Mouse (Mus musculus) mouse embryonic stem cell (cell line): ENCODE results near the gene Nmur1.

ENCODE experiments used
- in situ Hi-C, 2 experiments: fragments of 300-500 bp; cut with MboI; formaldehyde crosslinking; loops; 1 replicate in 1 of 2; 3 replicates in 1 of 2; pipeline ENCODE4 v1.14.3; 2019 to 2020; ENCODE audit warnings: low sequenced_read_pairs in 2 of 2, low pct_unique_long_range_greater_than_20kb in 1 of 2, mixed read lengths in 1 of 2; ENCODE audit not compliant: unreplicated experiment in 1 of 2

Gene Nmur1

GRCm38 (mm10) chr1:86441980-86442831 lies 16.2 kb upstream of the Nmur1 start:
- in situ Hi-C loops = loop anchor here in 1 of 2 experiments (5.0 kb wide), 1 partner anchor 35 kb away; no protein-coding TSS in a partner anchor

DNA sequence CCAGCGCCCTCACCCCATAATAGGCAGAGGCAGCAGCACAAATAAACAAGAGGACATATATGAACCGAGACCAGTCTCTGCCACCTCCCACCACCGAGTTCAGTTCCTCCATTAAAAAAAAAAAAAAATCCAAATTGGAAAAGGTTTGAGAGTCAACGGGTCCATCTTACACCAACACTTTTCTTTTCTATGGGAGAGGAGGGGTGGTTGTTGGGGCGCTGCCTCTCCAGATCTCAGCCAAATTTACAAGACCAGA lies 15.6 kb upstream of the Nmur1 start:
- in situ Hi-C loops = loop anchor here in 1 of 2 experiments (5.0 kb wide), 1 partner anchor 36 kb away; no protein-coding TSS in a partner anchor

DNA sequence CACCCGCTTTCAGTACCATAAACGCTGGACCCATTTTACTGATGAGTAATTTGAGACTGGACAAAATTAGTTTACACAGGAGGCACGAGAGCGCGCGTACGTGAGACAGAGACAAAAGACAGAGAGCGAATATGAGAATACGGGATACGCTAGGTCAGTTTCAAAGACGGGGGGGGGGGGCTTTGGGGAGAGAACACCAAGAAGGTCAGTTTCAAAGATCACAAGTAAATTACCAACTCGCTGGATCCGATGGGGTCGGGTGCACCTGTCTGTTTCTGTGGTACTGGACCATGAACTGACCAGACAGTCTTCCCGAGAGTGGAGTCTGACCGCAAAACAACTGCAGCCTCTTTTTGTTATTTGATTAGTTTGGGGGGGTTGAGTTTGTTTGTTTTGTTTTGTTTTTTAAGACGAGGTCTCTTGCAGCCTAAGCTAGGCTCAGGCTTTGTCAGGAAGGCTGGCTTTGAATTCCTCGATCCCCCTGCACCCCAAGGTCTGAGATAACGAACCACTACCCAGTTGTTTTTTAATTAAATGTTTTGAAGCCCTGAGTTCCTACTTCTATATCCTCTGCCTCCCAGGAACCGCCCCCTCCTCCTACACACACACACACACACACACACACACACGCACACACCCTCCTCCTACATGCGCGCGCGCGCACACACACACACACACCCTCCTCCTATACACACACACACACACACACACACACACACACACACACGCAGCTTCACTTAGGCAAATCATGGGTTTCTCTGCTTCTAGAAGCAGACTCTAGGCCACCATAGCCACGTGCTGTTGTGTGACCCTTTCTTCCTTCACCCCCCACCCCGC lies 15.1 kb upstream of the Nmur1 start:
- in situ Hi-C loops = loop anchor here in 1 of 2 experiments (5.0 kb wide), 1 partner anchor 36 kb away; no protein-coding TSS in a partner anchor

DNA sequence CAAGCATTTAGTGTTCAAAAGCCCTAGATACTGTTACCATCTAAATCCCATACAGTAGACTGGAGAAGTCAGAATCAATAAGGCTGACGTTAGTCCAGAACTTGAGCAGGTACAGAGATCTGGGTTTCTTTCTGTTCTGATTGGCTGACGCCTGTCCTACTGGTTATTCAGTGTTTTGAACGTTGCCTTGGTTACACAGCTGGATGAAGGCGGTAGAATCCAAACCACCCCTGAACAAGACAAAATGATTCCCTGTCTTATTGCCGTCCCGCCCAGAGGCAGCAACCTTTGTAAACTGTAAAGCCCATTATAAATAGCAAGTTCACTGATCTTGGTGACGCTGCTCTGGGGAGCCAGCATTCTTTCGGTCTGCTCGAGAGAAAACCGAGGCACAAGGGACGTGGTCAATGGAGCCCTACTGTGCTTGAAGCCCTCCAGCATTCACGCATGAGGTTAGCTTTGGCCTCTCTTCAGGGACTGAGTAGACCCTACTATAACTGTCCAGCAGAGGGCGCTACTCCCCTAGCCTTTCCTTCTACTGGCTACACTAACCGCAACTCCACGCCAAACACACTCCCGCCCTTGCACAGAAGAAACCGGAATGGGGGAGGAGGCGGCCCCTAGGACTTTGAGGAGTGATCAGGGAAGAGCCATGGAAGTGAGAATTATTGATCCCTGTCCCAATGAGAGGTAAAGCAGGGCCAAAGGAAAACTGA lies 14.3 kb upstream of the Nmur1 start:
- in situ Hi-C loops = loop anchor here in 1 of 2 experiments (5.0 kb wide), 1 partner anchor 37 kb away; no protein-coding TSS in a partner anchor

DNA sequence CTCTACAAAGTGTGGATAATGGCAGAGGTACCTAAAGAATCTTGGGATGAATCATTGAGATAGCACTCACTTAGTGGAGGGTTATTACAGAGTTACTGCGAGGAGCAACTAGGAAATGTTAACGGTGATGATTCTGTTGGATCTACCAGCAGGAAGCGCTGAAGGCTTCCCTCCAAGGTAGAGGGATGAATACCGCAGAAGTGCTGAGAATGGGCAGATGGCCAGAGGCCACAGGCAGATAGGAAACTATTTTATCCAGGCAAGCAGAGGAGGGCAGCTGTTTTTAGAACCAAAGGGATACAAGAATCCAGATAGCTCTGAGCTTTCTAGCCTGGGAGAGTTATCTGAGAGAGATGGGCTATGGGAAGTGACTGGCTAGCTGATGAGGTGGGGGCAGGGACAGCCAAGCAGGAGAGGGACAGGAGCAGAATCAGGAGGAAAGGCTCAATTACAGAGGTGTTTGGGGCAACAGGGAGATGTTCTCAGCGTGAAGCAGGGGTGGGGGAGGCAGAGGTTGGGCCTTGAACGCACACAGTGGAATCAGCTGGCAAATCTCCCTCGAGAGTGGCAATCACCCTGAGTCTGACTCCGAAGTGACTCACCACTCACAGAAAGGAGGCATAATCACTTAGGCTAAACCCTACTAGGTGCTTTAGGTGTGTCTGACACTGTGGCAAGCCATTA lies 13.6 kb upstream of the Nmur1 start:
- in situ Hi-C loops = loop anchor here in 1 of 2 experiments (5.0 kb wide), 1 partner anchor 38 kb away; no protein-coding TSS in a partner anchor

GRCm38 (mm10) chr1:86438501-86438900 lies 12.5 kb upstream of the Nmur1 start:
- in situ Hi-C loops = no loop called here

DNA sequence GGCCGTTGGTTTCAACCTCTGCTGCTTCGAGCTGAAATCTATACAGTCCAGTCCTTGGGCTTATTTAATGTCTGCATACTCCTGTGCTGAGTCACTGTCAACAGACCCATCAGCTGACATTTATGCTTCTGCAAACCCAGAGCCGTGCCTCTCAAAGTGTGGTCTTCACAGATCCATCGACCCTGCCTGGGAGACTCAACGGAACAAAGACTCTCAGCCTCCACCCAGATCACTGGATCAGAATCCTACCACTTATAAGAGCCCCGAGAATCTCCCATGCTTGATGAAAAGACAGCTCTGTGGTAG lies 11.9 kb upstream of the Nmur1 start:
- in situ Hi-C loops = no loop called here

- in situ Hi-C loops = no loop called here
Measured at GRCm38 (mm10) chr1:86437219-86438013, 11.4 kb upstream of the Nmur1 start.

DNA sequence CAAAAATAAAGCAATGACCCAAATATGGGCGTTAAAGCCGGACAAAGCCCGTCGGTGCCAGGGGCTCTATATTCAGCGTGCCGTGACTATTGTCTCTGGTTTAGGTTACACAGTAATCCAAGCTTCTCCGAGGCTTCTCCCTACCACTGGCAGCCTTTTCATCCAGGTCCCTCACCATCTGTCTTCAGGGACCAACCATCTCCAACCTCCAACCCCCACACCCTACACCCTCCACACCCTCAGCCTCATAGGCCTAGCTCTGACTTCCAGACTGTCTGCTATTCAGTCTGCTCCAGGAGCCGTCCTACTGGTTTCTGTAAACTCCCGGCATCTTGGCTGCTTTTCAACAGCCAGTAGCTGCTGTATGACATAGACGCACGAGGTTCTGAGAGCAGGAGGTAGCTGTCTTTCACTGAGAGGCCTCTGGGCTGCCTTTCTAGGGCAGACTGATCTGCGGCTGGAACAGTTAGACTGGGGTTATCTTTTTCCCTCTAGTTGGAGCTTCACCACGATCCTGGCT lies 9.3 kb upstream of the Nmur1 start:
- in situ Hi-C loops = no loop called here

DNA sequence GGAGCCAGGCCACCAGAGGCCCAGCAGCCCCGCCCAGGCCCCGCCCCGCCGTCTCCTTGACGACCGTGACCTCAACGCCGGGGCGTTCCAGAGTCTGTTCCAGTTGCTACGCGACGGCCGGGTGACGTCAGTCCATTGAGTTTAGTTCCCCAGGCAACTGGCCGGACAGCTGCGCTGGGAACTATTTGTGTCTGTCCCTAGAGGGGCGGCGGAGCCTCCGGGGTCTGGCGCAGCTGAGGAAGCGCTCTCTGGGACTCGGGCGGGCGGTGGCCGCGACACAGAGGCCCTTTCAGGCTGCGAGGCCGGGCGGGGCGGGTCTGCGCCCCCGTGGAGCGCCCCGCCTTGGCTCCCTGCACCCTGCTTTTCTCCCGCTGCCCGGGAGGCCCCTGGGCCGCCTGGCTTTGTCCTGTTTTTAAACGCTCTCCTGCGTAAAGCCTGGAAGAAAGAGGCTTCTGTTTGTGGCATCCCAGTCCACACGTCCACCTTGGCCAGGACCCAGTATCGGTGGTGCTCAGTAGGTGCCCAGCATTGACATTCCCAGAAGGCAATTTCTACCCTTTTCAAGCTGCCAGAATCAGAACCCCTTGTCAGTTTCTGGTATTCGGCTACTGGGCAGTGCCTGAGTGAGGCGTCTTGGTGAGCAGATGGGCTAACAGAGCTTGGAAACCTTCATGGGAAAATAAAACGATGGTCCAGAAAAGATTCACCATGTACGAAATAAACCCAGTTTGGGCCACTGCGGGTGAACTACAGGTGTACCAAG lies 8.6 kb upstream of the Nmur1 start:
- in situ Hi-C loops = no loop called here

DNA sequence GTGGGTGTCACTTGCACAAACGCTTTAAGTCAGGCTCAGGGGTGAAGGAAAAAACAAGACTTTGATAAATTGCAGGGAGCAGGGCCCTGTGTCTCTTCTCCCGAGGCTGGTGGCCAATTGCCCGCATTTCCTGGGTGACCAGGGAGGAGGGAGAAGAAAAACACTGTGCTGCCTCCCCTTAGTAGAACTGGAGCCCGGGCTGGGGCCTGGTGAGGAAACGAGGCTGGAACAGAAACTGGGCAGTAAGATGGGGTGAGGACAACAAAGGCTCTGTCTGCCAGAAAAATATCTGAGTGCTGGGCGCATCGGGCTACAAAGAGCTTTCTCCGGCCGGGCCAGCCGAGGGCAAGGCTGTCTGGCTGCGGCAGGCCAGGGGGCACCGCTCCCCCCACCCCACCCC lies 8.0 kb upstream of the Nmur1 start:
- in situ Hi-C loops = no loop called here

DNA sequence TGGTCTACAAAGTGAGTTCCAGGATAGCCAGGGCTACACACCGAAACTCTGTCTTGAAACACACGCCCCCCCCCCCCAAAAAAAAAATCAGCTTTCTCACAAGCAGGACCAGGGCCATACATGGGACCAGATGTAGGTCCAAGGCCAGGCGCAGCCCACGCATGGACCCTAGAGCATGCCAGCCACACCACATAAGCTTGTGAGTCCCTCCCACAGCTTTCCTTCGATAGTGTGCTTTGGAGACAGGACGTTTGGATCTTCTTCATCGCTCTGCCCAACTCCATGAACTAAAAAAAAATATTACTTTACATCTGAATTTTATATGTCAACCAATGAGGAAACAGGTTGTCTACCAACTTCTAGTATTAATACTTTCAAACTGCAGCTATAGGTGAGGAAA lies 7.3 kb upstream of the Nmur1 start:
- in situ Hi-C loops = no loop called here

DNA sequence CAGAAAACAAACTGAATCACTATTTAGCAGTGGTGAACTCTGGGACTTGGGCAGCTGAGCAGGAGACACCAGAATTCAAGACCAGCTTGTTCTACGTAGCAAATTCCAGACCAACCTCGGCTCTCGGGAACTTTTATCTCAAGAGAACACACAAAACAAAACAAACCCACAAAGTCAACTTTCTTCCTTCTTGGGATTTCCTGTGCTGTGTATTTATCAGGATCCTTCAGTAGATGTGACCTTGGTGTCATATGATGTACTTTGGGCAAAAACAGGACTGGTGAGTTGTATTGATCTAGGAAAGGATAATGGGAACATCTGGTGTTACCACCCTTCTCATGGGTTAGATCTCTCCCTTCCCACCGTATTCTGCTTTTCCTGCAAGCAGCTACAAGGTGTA lies 6.8 kb upstream of the Nmur1 start:
- in situ Hi-C loops = no loop called here

- in situ Hi-C loops = no loop called here
Measured at GRCm38 (mm10) chr1:86430056-86430455, 4.0 kb upstream of the Nmur1 start.

DNA sequence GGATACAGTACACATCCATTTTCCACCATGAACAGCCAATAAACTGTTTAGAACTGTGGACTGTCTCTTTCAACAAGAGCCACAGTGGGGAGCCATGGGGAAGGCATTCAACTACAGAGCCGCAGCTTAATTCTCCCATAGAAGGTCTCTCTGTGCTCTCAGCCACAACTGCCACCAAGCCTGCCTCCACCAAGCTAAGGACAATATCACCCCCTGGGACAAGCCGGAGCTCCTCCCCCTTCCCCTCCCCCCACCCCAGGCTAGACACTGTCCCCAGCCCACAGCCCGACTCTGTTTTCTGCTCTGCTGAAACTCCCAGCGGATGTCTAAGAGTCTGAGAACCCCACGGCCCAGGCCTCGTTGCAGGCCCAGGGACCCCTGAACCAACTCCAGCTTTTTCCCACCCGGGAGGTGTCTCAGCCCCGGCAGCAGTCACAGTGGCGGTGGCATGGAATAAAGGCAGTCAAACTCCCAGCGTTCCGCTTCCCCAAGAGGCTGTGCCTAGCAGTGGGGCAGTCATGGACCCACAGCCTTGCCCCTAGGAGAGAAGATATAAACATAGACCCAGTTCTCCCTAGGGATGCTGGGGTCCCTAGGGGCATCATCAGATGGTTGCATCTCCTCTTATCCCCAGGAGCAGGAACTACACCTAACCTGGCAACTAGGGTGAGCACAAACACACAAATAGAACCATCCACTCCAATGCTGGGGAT lies 1.0 kb downstream of the Nmur1 start:
- in situ Hi-C loops = no loop called here

DNA sequence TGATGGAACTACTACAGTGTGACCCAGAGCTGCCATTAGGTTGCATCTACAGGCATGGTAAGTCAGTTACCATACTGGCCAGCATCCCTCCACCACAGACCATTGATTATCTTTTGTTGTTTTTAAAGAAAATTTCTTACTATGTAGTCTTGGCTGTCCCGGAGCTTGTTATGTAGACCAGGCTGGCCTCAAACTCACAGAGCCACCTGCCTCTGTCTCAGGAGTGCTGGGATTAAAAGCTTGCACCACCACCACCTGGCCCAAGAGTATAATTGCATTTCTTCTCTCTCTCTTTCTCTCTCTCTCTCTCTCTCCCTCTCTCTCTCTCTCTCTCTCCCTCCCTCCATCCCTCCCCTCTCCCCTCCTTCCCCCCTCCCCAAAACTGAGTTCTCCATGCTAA lies 1.7 kb downstream of the Nmur1 start:
- in situ Hi-C loops = no loop called here
